Mouse (Mus musculus) hematopoietic stem cell, adult 5-6 weeks (primary cell): ENCODE results near the gene Tex48. TPM values are rescaled to one million over a fixed set of nuclear protein-coding genes. Genes with fewer than 3 reads are reported as not detected.

Experiments used
- ATAC-seq, 2 experiments: fragments of 125-278 bp in 1 of 2; replicated peaks in 1 of 2; 2 replicates each; pipeline ENCODE4 v1.8.0; 2016 to 2017; ENCODE audit warnings: inconsistent platforms in 2 of 2, mild to moderate bottlenecking in 2 of 2, moderate number of reproducible peaks in 2 of 2, low read depth in 1 of 2, moderate TSS enrichment in 1 of 2; ENCODE audit not compliant: low FRiP score in 2 of 2, poor library complexity in 2 of 2, severe bottlenecking in 2 of 2, insufficient read depth in 1 of 2, low TSS enrichment in 1 of 2
- total RNA-seq: library from RNA; stranded (forward); fragments of 172-1452, 232-1000 nt; gene quantifications from 2 replicates; pipeline ENCODE4 v1.2.3, GENCODE M21; 2017

Tex48 gene
- total RNA-seq = not detected in 2 replicates

- no peak for ATAC-seq
Measured at GRCm38 (mm10) chr4:63622378-63622835, at the start of gene Tex48. Tex48 (minus strand) TSS chr4:63622428.

DNA sequence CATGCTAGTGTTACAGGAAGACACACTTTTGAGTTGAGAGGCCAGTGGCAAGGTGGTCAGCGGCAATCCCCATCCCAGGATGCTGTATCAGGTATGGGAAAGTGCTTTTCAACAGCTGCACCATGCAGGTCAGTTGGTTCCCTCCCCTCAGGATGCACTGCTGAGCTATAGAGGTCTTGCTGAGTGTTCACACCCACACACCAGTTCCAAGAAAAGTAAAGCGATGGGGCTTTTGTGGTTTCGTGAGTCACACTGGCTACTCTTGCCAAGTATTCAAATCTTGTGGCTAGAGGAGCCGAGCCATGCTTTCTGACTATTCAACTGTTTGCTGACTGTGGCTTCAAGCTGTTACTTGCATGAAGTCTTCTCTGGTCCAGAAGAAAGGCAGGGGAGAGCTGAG lies 46.0 kb upstream of the Tex48 start:
- peak; percentile 96 to 97 for ATAC-seq

GRCm38 (mm10) chr4:63665738-63666137 lies 43.5 kb upstream of the Tex48 start:
- no peak for ATAC-seq

DNA sequence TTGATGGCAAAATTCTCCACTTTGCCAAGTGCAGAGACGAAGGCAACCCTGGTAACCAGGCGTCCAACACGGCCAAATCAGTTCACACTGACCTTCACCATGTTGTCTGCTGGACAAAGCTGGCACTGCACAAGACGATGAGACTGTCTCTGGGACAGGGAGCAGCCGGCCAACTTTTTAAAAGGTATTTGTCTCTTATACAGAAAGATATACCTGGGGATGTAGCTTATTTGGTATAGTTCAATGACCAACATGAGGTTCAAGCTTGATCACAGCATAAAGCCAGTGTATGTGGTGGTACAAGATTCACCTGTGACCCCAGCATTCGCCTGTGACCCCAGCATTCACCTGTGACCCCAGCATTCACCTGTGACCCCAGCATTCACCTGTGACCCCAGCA lies 41.1 kb upstream of the Tex48 start, which contains the start of gene Gm11214:
TSS of gene Gm11214 (minus strand) at position 101 of the 400 bp plus-strand sequence.
- ATAC-seq = no peak

- ATAC-seq = no peak
Measured at GRCm38 (mm10) chr4:63661857-63662256, 39.6 kb upstream of the Tex48 start.

DNA sequence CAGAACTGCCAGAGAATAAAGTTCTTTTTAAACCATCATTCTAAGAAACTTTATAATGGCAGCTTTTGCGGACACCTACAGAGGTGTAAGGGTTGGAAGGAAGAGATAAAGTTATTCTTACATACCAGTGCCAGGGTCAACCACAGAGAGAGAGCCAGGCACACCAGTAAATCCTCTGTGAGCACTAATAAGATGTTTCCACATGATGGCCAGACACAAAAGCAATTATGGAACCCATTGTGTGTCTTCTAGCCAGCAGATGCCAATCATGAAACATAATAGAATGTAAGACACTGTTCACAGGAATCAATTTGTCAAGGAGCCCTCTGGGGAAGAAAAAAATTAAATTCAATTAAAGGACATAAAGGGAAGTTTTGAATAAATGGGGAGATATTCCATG lies 39.2 kb upstream of the Tex48 start:
- no peak for ATAC-seq

DNA sequence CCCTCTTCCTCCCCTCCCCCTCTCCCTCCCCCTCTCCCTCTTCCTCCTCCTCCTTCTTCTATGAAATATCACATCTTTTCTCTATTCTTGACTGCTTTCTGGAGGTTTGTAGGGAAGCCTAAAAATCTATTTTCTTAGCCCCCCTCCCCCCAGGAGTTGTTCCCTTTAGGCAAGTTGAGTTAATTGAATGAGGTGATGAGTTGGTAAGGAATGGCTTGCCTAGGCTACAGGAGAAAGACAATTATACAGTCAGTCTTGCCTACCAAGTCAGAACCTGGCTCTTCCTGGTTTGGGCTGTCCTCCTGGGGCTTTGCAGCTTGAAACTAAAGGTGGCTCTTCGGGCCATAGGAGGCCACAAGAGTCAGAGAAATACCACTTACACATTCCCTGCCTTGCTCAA lies 37.5 kb upstream of the Tex48 start:
- ATAC-seq = peak; percentile 27 to 39; a peak in 1 of 4 replicates

GRCm38 (mm10) chr4:63659086-63659485 lies 36.9 kb upstream of the Tex48 start:
- 0 out of 4 replicates have a peak, but pooled peaks of 1 of the 2 experiments have one; percentile 7 for ATAC-seq

- 0 out of 4 replicates have a peak, but pooled peaks of 1 of the 2 experiments have one; percentile 27 for ATAC-seq
Measured at GRCm38 (mm10) chr4:63654381-63654780, 32.2 kb upstream of the Tex48 start.

DNA sequence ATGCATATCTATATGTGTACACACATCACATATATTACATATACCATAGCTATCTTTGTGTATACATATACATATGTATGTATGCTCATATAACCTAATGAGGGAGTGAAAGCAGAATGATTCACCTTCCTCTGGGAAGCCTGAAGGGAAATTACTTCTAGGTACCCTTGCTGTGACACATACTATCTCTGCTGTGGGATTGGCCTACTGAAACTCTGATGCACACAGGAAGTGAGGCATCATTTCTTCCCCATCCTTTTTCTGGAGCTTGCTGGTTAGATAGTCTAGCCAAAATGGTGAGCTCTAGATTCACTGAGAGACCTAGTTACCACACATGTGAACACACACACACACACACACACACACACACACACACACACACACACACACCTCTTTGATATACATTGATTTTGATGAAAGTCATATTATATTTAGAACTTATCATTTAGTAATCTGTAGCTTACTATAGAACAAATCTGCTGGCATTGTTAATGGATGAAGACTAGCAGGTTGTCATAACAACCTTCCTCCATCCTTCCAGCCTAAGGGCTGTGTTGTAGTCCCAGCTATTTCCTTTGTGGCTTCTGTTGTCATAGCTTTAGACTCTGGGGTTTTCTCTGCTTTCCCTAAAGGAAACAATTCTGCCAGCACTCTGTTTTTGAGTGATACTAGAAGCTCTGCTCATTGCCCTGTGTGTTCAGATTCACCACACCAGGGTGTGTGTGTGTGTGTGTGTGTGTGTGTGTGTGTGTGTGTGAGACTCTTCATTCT lies 21.9 kb upstream of the Tex48 start:
- peak; percentile 71 to 75 for ATAC-seq

- ATAC-seq = no peak
Measured at GRCm38 (mm10) chr4:63639842-63640241, 17.6 kb upstream of the Tex48 start.

GRCm38 (mm10) chr4:63638603-63639002 lies 16.4 kb upstream of the Tex48 start:
- ATAC-seq = no peak

GRCm38 (mm10) chr4:63633181-63633580 lies 11.0 kb upstream of the Tex48 start:
- no peak for ATAC-seq

GRCm38 (mm10) chr4:63627111-63627510 lies 4.9 kb upstream of the Tex48 start:
- peak; percentile 15 to 37; a peak in 2 of 4 replicates for ATAC-seq

- peak; percentile 82 to 88 for ATAC-seq
Measured at GRCm38 (mm10) chr4:63625563-63626080, 3.4 kb upstream of the Tex48 start.

- ATAC-seq = no peak
Measured at GRCm38 (mm10) chr4:63621861-63622260, 367 bp downstream of the Tex48 start.

GRCm38 (mm10) chr4:63608391-63608790 lies 13.8 kb downstream of the Tex48 start:
- no peak for ATAC-seq

GRCm38 (mm10) chr4:63605968-63606367 lies 16.3 kb downstream of the Tex48 start:
- ATAC-seq = no peak

DNA sequence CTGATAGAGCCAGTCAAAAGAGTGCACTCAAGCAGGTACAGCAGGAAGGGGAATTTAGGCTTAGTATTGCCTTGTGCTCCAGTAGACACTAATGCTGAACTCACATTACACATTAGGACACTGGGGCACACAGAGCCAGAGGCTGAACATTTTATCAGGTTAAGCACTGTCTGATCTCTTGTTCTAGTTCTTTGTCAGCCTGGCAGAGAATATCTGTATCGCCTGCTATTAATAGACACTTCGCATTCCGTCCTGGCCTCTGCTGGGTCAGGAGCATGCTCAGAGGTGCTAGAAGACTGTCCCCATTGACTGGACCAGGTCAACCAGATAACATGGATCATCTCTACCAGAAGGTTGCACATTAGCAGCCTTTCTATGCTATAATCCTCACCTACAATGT lies 16.7 kb downstream of the Tex48 start:
- no peak for ATAC-seq
